Mouse (Mus musculus) embryonic facial prominence, embryonic 15.5 days (tissue): ENCODE measurements around the gene Ppp6r3. TPM values are rescaled to one million over a fixed set of nuclear protein-coding genes. Genes with fewer than 3 reads are reported as not detected.

Experiments
- polyA plus RNA-seq: library from polyadenylated mRNA; unstranded; fragments of >200 nt; fragmentation: Nextera tagmentation; extraction: Ambion mirVana; gene quantifications from 2 replicates; pipeline ENCODE4 v1.2.1, GENCODE M21; 2015

Ppp6r3 gene
- polyA plus RNA-seq, 1 experiment from 2014 or later = 55.0 TPM

Other genes with a start within 250 kb of the Ppp6r3 start
- gene Tesmin, start 186.9 kb downstream of the Ppp6r3 start, polyA plus RNA-seq = 0.47 and 0.65 TPM in 2 replicates
- 1.8 and 3.8 TPM in 2 replicates for gene Gal, start 161.2 kb downstream of the Ppp6r3 start, polyA plus RNA-seq
- 7.7 and 8.6 TPM in 2 replicates for gene Lrp5, start 110.8 kb upstream of the Ppp6r3 start, polyA plus RNA-seq
- 54.4 and 55.9 TPM in 2 replicates for gene 1810055G02Rik, start 132.5 kb upstream of the Ppp6r3 start, polyA plus RNA-seq
- gene Kmt5b, start 191.7 kb upstream of the Ppp6r3 start, polyA plus RNA-seq = 24.7 and 29.3 TPM in 2 replicates